Mouse (Mus musculus) embryonic facial prominence, embryonic 15.5 days (tissue): ENCODE measurements around the gene Gabrg2. TPM values are rescaled to one million over a fixed set of nuclear protein-coding genes. Genes with fewer than 3 reads are reported as not detected.

ENCODE experiments used
- ATAC-seq: fragments of 200-750 bp; cut with Nextera tagmentation; 2 replicates; pipeline ENCODE4 v1.8.0; 2017; ENCODE audit warnings: low read depth, moderate TSS enrichment; ENCODE audit not compliant: insufficient number of reproducible peaks, low FRiP score, low TSS enrichment
- H3K27ac ChIP-seq: fragments of 300-500 bp; sonication (generic); replicated peaks from 2 replicates; pipeline ENCODE4 v1.5.1; 2015; ENCODE audit warnings: mild to moderate bottlenecking, inconsistent platforms
- H3K27me3 ChIP-seq: fragments of 300-500 bp; sonication (generic); 2 replicates; pipeline ENCODE4 v1.6.1; 2015; ENCODE audit warnings: inconsistent platforms
- H3K36me3 ChIP-seq: fragments of 300-500 bp; sonication (generic); 2 replicates; pipeline ENCODE4 v1.6.1; 2015; ENCODE audit warnings: mild to moderate bottlenecking, inconsistent platforms
- H3K4me1 ChIP-seq: fragments of 300-500 bp; sonication (generic); 2 replicates; pipeline ENCODE4 v1.6.1; 2015; ENCODE audit warnings: inconsistent platforms
- H3K4me2 ChIP-seq: fragments of 300-500 bp; sonication (generic); replicated peaks from 2 replicates; pipeline ENCODE4 v1.6.1; 2015; ENCODE audit warnings: mild to moderate bottlenecking, inconsistent platforms
- H3K4me3 ChIP-seq: fragments of 300-500 bp; sonication (generic); replicated peaks from 2 replicates; pipeline ENCODE4 v1.5.1; 2015; ENCODE audit warnings: mild to moderate bottlenecking, inconsistent platforms
- H3K9ac ChIP-seq: fragments of 300-500 bp; sonication (generic); 2 replicates; pipeline ENCODE4 v1.6.1; 2015; ENCODE audit warnings: inconsistent platforms
- H3K9me3 ChIP-seq: fragments of 300-500 bp; sonication (generic); replicated peaks from 2 replicates; pipeline ENCODE4 v1.6.1; 2016; ENCODE audit warnings: inconsistent platforms
- WGBS: fragments of 180-500 bp; shearing (Covaris S2); methylation state at CpG from one replicate; pipeline ENCODE4 v1.1.7; 2015; 5-methylcytosine and 5-hydroxymethylcytosine counted together
- polyA plus RNA-seq: library from polyadenylated mRNA; unstranded; fragments of >200 nt; fragmentation: Nextera tagmentation; extraction: Ambion mirVana; gene quantifications from 2 replicates; pipeline ENCODE4 v1.2.1, GENCODE M21; 2015

Gene Gabrg2
- polyA plus RNA-seq, 1 experiment from 2014 or later, result 0.28 TPM

GRCm38 (mm10) chr11:41903661-41904060, 97.0 kb downstream of the Gabrg2 start:
- Histone ChIP-seq H3K4me3 (no peak overlapping the region), H3K9ac (no peak overlapping the region), H3K9me3 (no peaks in the 10 kb centered on the region), H3K36me3 (no peaks in the 10 kb centered on the region), H3K4me1 (no peaks in the 10 kb centered on the region), H3K27ac (no peak overlapping the region), H3K27me3 (no peaks in the 10 kb centered on the region), H3K4me2 (no peak overlapping the region)
- no peak for ATAC-seq
- WGBS, result 87% methylated on average over 2 of the region's 2 CpGs

Other genes starting within 250 kb of the Gabrg2 start
- 3.6 and 3.8 TPM in 2 replicates for gene Gabra1, start 182.1 kb upstream of the Gabrg2 start, polyA plus RNA-seq